Comparison of ENCODE assay signal across 21 mouse cellular contexts in genomic region chr6:40441755-40442154, GRCm38 (mm10). TPM values are rescaled to one million over a fixed set of nuclear protein-coding genes. Genes with fewer than 3 reads are reported as not detected.
DNase-seq lines count a peak whose midpoint lies in the region; ATAC-seq and TF ChIP-seq lines count a peak whose summit lies in the region.
"Had no signal": no experiment of that assay in that cellular context is flagged by ENCODE, and none has a peak within 500 bp of the region (broad histone marks: within the 10 kb centered on the region; RNA-seq: fewer than 3 reads in every experiment).

No protein-coding gene starts in this region.

- no peaks in the 10 kb centered on the region; the same call in 1 of the 2 replicates for H3K27me3 ChIP-seq in cerebellum, adult 2 months (ENCODE audit: control insufficient read depth, insufficient read depth, low read length)
- no peaks in the 10 kb centered on the region for H3K27me3 ChIP-seq in lung, postnatal 0 days (replicated peaks; ENCODE audit: insufficient read depth, low read length)

- no peak for TF ChIP-seq POLR2A in cerebellum, adult 2 months (IDR thresholded peaks at IDR 0.05; ENCODE audit: borderline replicate concordance, insufficient read depth, low read length)

- TF ChIP-seq CTCF in cerebellum, adult 2 months (IDR thresholded peaks at IDR 0.05; ENCODE audit: borderline replicate concordance, insufficient read depth, low read depth, low read length), result no peak; the same call in 1 of the 2 replicates
- peak; percentile 33; the same call in 1 of the 2 replicates for TF ChIP-seq CTCF in lung, postnatal 0 days (IDR thresholded peaks at IDR 0.05)

- TF ChIP-seq EP300 in lung, postnatal 0 days (IDR thresholded peaks at IDR 0.05), result no peak

- no peak overlapping the region for H3K4me3 ChIP-seq in cerebellum, adult 2 months (replicated peaks; ENCODE audit: insufficient read depth, low read depth, low read length)
- no peak overlapping the region for H3K4me3 ChIP-seq in lung, postnatal 0 days (ENCODE audit: low read depth, low read length)
- H3K4me3 ChIP-seq: embryonic facial prominence, embryonic 15.5 days; heart, adult 2 months; hindbrain, embryonic 15.5 days; kidney, embryonic 15.5 days; liver, embryonic 12.5 days; midbrain, embryonic 13.5 days had no signal

- H3K27ac ChIP-seq in cerebellum, adult 2 months (ENCODE audit: insufficient read depth, low read length), result no peak overlapping the region
- no peak overlapping the region for H3K27ac ChIP-seq in lung, postnatal 0 days (ENCODE audit: low read length)
- H3K27ac ChIP-seq: embryonic facial prominence, embryonic 15.5 days; heart, adult 2 months; hindbrain, embryonic 15.5 days; kidney, embryonic 15.5 days; liver, embryonic 12.5 days; midbrain, embryonic 13.5 days had no signal

- H3K4me2 ChIP-seq in lung, postnatal 0 days (replicated peaks; ENCODE audit: low read depth, low read length), result no peak overlapping the region
- H3K4me2 ChIP-seq: embryonic facial prominence, embryonic 15.5 days; hindbrain, embryonic 15.5 days; kidney, embryonic 15.5 days; liver, embryonic 12.5 days; midbrain, embryonic 13.5 days had no signal

- ATAC-seq in lung, postnatal 0 days, result no peak
- peak; percentile 31; the same call in 1 of the 2 replicates for ATAC-seq in neutrophil, adult 5-6 weeks (ENCODE audit: extremely low read depth, insufficient number of reproducible peaks, low FRiP score, poor library complexity, severe bottlenecking)
- no peak for ATAC-seq in megakaryocyte, adult 5-6 weeks (ENCODE audit: poor library complexity, severe bottlenecking)
- no peak for ATAC-seq in activated CD4-positive, CD25-positive, alpha-beta regulatory T cell, adult 4 months
- ATAC-seq: liver, embryonic 12.5 days; midbrain, embryonic 13.5 days had no signal

- no peak overlapping the region for H3K9ac ChIP-seq in lung, postnatal 0 days (replicated peaks; ENCODE audit: low read depth)
- H3K9ac ChIP-seq: embryonic facial prominence, embryonic 15.5 days; hindbrain, embryonic 15.5 days; kidney, embryonic 15.5 days; liver, embryonic 12.5 days; midbrain, embryonic 13.5 days had no signal

- no peaks in the 10 kb centered on the region for H3K9me3 ChIP-seq in lung, postnatal 0 days (ENCODE audit: low read length)
- H3K9me3 ChIP-seq: embryonic facial prominence, embryonic 15.5 days; hindbrain, embryonic 15.5 days; kidney, embryonic 15.5 days; liver, embryonic 12.5 days; midbrain, embryonic 13.5 days had no signal

- DNase-seq in cerebellum, postnatal 10 days, result peak; percentile 48 to 63
- no peak for DNase-seq in cerebellum, adult 2 months
- no peak for DNase-seq in lung, postnatal 0 days (ENCODE audit: low spot score)
- no peak for DNase-seq in lung, postnatal 36 days
- peak; percentile 28 for DNase-seq in ES-CJ7 (ENCODE audit: low read depth, low spot score)
- DNase-seq: adrenal gland, postnatal 14 days; cerebellum, postnatal 36 days; heart, adult 2 months; heart, postnatal 10 days; lung, postnatal 4 days had no signal

- WGBS in cerebellum, adult 2 months, result 64% methylated on average over 3 of the region's 3 CpGs
- WGBS in lung, postnatal 0 days, result 35% methylated on average over 3 of the region's 3 CpGs

- no peaks in the 10 kb centered on the region for H3K36me3 ChIP-seq in lung, postnatal 0 days (ENCODE audit: insufficient read depth, low read length)
- H3K36me3 ChIP-seq: embryonic facial prominence, embryonic 15.5 days; hindbrain, embryonic 15.5 days; kidney, embryonic 15.5 days; liver, embryonic 12.5 days; midbrain, embryonic 13.5 days had no signal

- H3K4me1 ChIP-seq in cerebellum, adult 2 months (ENCODE audit: control insufficient read depth, insufficient read depth, low read length), result no peaks in the 10 kb centered on the region
- no peaks in the 10 kb centered on the region for H3K4me1 ChIP-seq in lung, postnatal 0 days (ENCODE audit: insufficient read depth, low read depth, low read length)
- H3K4me1 ChIP-seq: embryonic facial prominence, embryonic 15.5 days; hindbrain, embryonic 15.5 days; liver, embryonic 12.5 days; midbrain, embryonic 13.5 days had no signal

RNA-seq across cellular contexts. Expression of gene Wee2, which starts 2.9 kb away (rescaled TPM):
- polyA plus RNA-seq in cerebellum, adult 2 months (2012; rRNA removed), result 0.28 and 0.41 TPM in 2 replicates
- polyA plus RNA-seq in lung, postnatal 0 days (2015; fragmentation: Nextera tagmentation; extraction: Ambion mirVana), result not detected in 2 replicates
- not detected in 2 replicates for total RNA-seq in neutrophil, adult 5-6 weeks (2017)
- total RNA-seq in megakaryocyte, adult 5-6 weeks (2015), result not detected in 2 replicates
- not detected in 2 replicates for total RNA-seq in megakaryocyte, adult 5-6 weeks (2017)
- under 1 TPM; 0.15 TPM for polyA plus RNA-seq in activated CD4-positive, CD25-positive, alpha-beta regulatory T cell, adult 4 months (2017; shearing (Covaris generic))
- total RNA-seq: adrenal gland, postnatal 14 days; gastrocnemius, adult 18-20 months; heart, adult 2 months; heart, postnatal 10 days had no signal
- polyA plus RNA-seq: embryonic facial prominence, embryonic 15.5 days; heart, adult 2 months; liver, embryonic 12.5 days had no signal

RNA-seq across cellular contexts. Expression of gene E330009J07Rik, which starts 5.8 kb away (rescaled TPM):
- polyA plus RNA-seq in cerebellum, adult 2 months (2012; rRNA removed), result 64.6 and 67.0 TPM in 2 replicates
- polyA plus RNA-seq in lung, postnatal 0 days (2015; fragmentation: Nextera tagmentation; extraction: Ambion mirVana), result 7.5 and 9.8 TPM in 2 replicates
- 16.8 and 18.5 TPM in 2 replicates for total RNA-seq in neutrophil, adult 5-6 weeks (2017)
- total RNA-seq in megakaryocyte, adult 5-6 weeks (2015), result 8.0 and 8.6 TPM in 2 replicates
- total RNA-seq in megakaryocyte, adult 5-6 weeks (2017), result 14.1 and 16.2 TPM in 2 replicates
- polyA plus RNA-seq in activated CD4-positive, CD25-positive, alpha-beta regulatory T cell, adult 4 months (2017; shearing (Covaris generic)), result 1 to 10 TPM; 4.9 to 6.1 TPM

RNA-seq across cellular contexts. Expression of gene Ssbp1, which starts 29.4 kb away (rescaled TPM):
- 44.5 and 47.0 TPM in 2 replicates for polyA plus RNA-seq in cerebellum, adult 2 months (2012; rRNA removed)
- 100 and 105 TPM in 2 replicates for polyA plus RNA-seq in lung, postnatal 0 days (2015; fragmentation: Nextera tagmentation; extraction: Ambion mirVana)
- 68.6 and 69.5 TPM in 2 replicates for total RNA-seq in neutrophil, adult 5-6 weeks (2017)
- total RNA-seq in megakaryocyte, adult 5-6 weeks (2015), result 94.8 and 94.9 TPM in 2 replicates
- 63.2 and 67.6 TPM in 2 replicates for total RNA-seq in megakaryocyte, adult 5-6 weeks (2017)
- 100 to 1,000 TPM; 109 to 114 TPM for polyA plus RNA-seq in activated CD4-positive, CD25-positive, alpha-beta regulatory T cell, adult 4 months (2017; shearing (Covaris generic))

RNA-seq across cellular contexts. Expression of gene Tas2r137, which starts 49.3 kb away (rescaled TPM):
- polyA plus RNA-seq in cerebellum, adult 2 months (2012; rRNA removed), result 0.36 TPM in 1 of 2 replicates, not detected in the other
- polyA plus RNA-seq in lung, postnatal 0 days (2015; fragmentation: Nextera tagmentation; extraction: Ambion mirVana), result not detected in 2 replicates
- 0.58 and 0.74 TPM in 2 replicates for total RNA-seq in neutrophil, adult 5-6 weeks (2017)
- not detected in 2 replicates for total RNA-seq in megakaryocyte, adult 5-6 weeks (2015)
- 0.24 TPM in 1 of 2 replicates, not detected in the other for total RNA-seq in megakaryocyte, adult 5-6 weeks (2017)
- not detected for polyA plus RNA-seq in activated CD4-positive, CD25-positive, alpha-beta regulatory T cell, adult 4 months (2017; shearing (Covaris generic))
- total RNA-seq: adrenal gland, postnatal 14 days; gastrocnemius, adult 18-20 months; heart, adult 2 months; heart, postnatal 10 days; layer of hippocampus, adult 8-10 months had no signal
- polyA plus RNA-seq: embryonic facial prominence, embryonic 15.5 days; forebrain, embryonic 14.5 days; heart, adult 2 months; hindbrain, embryonic 15.5 days; kidney, embryonic 15.5 days; liver, embryonic 12.5 days had no signal

RNA-seq across cellular contexts. Expression of gene Tas2r108, which starts 51.6 kb away (rescaled TPM):
- 0.41 and 0.67 TPM in 2 replicates for polyA plus RNA-seq in cerebellum, adult 2 months (2012; rRNA removed)
- polyA plus RNA-seq in lung, postnatal 0 days (2015; fragmentation: Nextera tagmentation; extraction: Ambion mirVana), result not detected in 2 replicates
- total RNA-seq in neutrophil, adult 5-6 weeks (2017), result not detected in 2 replicates
- not detected in 2 replicates for total RNA-seq in megakaryocyte, adult 5-6 weeks (2015)
- not detected in 2 replicates for total RNA-seq in megakaryocyte, adult 5-6 weeks (2017)
- polyA plus RNA-seq in activated CD4-positive, CD25-positive, alpha-beta regulatory T cell, adult 4 months (2017; shearing (Covaris generic)), result not detected
- total RNA-seq: adrenal gland, postnatal 14 days; gastrocnemius, adult 18-20 months; heart, adult 2 months; heart, postnatal 10 days had no signal
- polyA plus RNA-seq: embryonic facial prominence, embryonic 15.5 days; forebrain, embryonic 14.5 days; heart, adult 2 months; kidney, embryonic 15.5 days; liver, embryonic 12.5 days; midbrain, embryonic 13.5 days had no signal

Comparison
In these comparisons a context has a peak if more than half of its experiments do, and no peak if none do; other contexts are left out.
1. DNase-seq: peak in cerebellum, postnatal 10 days (2 of 2) and ES-CJ7 (single experiment); none in cerebellum, adult 2 months (0 of 2), lung, postnatal 0 days (single experiment) and lung, postnatal 36 days (single experiment).